Mouse (Mus musculus) cortical plate, adult 2 months (tissue): ENCODE measurements around the gene Lef1. TPM values are rescaled to one million over a fixed set of nuclear protein-coding genes. Genes with fewer than 3 reads are reported as not detected.
A peak's percentile ranks its signal among the peaks of the same experiment; 100 is the strongest.

Experiments
- H3K27ac ChIP-seq: fragments of 200-500 bp; 2 replicates; pipeline ENCODE4 v1.5.1; 2012; ENCODE audit warnings: low read length, control low read depth, inconsistent platforms; ENCODE audit not compliant: insufficient read depth
- H3K4me1 ChIP-seq: fragments of 200-500 bp; 2 replicates; pipeline ENCODE4 v1.6.1; 2011; ENCODE audit warnings: low read length; ENCODE audit not compliant: control insufficient read depth, insufficient read depth
- H3K4me3 ChIP-seq: fragments of 200-500 bp; 2 replicates; pipeline ENCODE4 v1.5.1; 2011; ENCODE audit warnings: mild to moderate bottlenecking, low read length, control low read depth; ENCODE audit not compliant: insufficient read depth
- CTCF ChIP-seq: fragments of 200-500 bp; IDR thresholded peaks from 2 replicates; pipeline ENCODE4 v1.5.1; 2011; ENCODE audit warnings: mild to moderate bottlenecking, control low read depth, low read length; ENCODE audit not compliant: insufficient read depth; ENCODE audit errors: extremely low read depth
- POLR2A ChIP-seq: fragments of 200-500 bp; IDR thresholded peaks from 2 replicates; pipeline ENCODE4 v1.6.1; 2011; ENCODE audit warnings: mild to moderate bottlenecking, low read length, control low read depth; ENCODE audit not compliant: insufficient read depth; ENCODE audit errors: extremely low read depth
- polyA plus RNA-seq: library from polyadenylated mRNA; depleted of rRNA; stranded (reverse); fragments of >200 nt; gene quantifications from 2 replicates; pipeline ENCODE4 v1.2.3, GENCODE M21; 2012; rRNA removed

The Lef1 gene
- 10.1 and 11.0 TPM in 2 replicates for polyA plus RNA-seq

- Histone ChIP-seq H3K4me1 (no peaks in the 10 kb centered on the region), H3K4me3 (peak within 1 kb of the TSS; percentile 40), H3K27ac (peak within 1 kb of the TSS; percentile 39; the same call in 1 of the 2 replicates)
- TF ChIP-seq CTCF = no peak
- no peak for TF ChIP-seq POLR2A
These were observed at the start of gene Lef1 for GRCm38 (mm10) chr3:131110191-131111150. Lef1 (plus strand) TSS chr3:131110471.

- Histone ChIP-seq H3K27ac (no peak overlapping the region), H3K4me3 (no peak overlapping the region), H3K4me1 (no peaks in the 10 kb centered on the region)
- TF ChIP-seq POLR2A (no peak), CTCF (no peak)
These were observed 45.3 kb upstream of the Lef1 start for GRCm38 (mm10) chr3:131065001-131065400.

GRCm38 (mm10) chr3:131066171-131066570 is 44.1 kb upstream of the Lef1 start:
- TF ChIP-seq POLR2A = no peak
- TF ChIP-seq CTCF = no peak
- H3K27ac ChIP-seq = no peak overlapping the region
- H3K4me1 ChIP-seq = no peaks in the 10 kb centered on the region
- H3K4me3 ChIP-seq = no peak overlapping the region

DNA sequence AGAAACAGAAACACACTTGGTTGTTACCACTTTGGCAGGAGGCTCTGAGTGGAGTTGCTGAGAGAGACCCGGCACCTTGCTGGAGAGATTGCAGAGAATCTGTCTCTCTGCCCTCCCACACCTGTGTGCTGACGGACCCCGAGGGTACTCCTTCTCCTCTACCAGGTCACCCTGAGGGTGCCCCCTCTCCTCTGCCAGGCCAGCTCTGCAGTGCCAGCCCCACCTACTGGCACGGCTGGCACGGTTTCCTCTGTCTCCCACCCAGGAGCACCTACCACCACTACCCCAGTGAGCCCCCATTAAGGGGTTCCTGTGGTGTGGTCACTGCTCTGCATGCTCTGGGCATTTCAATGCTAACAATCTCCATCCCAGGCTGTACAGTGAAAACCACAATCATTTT is 42.3 kb upstream of the Lef1 start:
- no peak for TF ChIP-seq POLR2A
- no peak for TF ChIP-seq CTCF
- Histone ChIP-seq H3K4me3 (no peak overlapping the region), H3K4me1 (no peaks in the 10 kb centered on the region), H3K27ac (no peak overlapping the region)

- Histone ChIP-seq H3K4me3 (no peak overlapping the region), H3K27ac (no peak overlapping the region), H3K4me1 (no peaks in the 10 kb centered on the region)
- TF ChIP-seq POLR2A (no peak), CTCF (no peak)
These were observed 40.1 kb upstream of the Lef1 start for GRCm38 (mm10) chr3:131070210-131070609.

GRCm38 (mm10) chr3:131072661-131073060 is 37.6 kb upstream of the Lef1 start:
- TF ChIP-seq CTCF = no peak

DNA sequence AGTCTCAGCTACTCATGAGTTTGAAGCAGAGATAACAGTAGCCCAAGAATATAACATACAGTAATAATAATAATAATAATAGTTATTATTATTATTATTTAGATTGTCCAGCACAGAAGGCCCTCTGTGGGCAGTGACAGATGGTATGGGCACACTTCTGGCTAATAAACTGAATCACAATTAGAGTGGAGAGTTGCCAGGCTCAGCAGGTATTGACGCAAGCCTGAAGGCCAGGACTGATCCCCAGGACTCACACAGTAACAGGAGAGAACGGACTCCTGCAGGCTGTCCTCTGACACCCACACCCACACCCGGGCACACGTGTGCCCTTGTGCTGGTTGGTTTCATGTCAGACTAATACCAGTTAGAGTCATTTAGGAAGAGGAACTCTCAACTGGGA is 36.3 kb upstream of the Lef1 start:
- TF ChIP-seq CTCF = no peak
- no peak for TF ChIP-seq POLR2A
- Histone ChIP-seq H3K27ac (no peak overlapping the region), H3K4me1 (no peaks in the 10 kb centered on the region), H3K4me3 (no peak overlapping the region)

More at GRCm38 (mm10) chr3:131072661-131073060, 37.6 kb upstream of the Lef1 start:
- Histone ChIP-seq H3K4me1 (no peaks in the 10 kb centered on the region), H3K4me3 (no peak overlapping the region), H3K27ac (no peak overlapping the region)

- no peak overlapping the region for H3K27ac ChIP-seq
- TF ChIP-seq POLR2A (no peak), CTCF (no peak)
- H3K4me3 ChIP-seq = no peak overlapping the region
These were observed 32.1 kb upstream of the Lef1 start for GRCm38 (mm10) chr3:131078041-131078621.

DNA sequence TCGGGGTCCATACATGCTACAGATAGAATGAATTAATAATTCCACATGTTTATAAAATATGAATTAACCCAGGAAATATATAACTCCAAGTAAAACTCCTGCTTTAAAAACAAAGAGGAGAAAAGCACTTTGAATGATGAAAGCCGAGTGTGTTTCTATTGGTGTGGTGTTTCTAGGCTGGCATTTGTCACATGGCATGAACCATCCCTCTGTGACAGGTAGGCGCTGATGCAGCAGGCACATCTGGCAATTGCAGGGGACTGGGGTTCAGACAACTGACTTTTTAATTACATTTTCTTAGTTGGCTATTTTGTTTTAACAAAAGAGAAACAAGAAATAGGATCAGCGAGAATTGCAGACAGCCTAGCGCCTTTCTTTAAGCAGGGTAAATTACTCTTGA is 31.6 kb upstream of the Lef1 start:
- Histone ChIP-seq H3K4me3 (no peak overlapping the region), H3K4me1 (no peaks in the 10 kb centered on the region), H3K27ac (no peak overlapping the region)
- TF ChIP-seq CTCF = no peak
- no peak for TF ChIP-seq POLR2A

More at GRCm38 (mm10) chr3:131078041-131078621, 32.1 kb upstream of the Lef1 start:
- no peaks in the 10 kb centered on the region for H3K4me1 ChIP-seq

DNA sequence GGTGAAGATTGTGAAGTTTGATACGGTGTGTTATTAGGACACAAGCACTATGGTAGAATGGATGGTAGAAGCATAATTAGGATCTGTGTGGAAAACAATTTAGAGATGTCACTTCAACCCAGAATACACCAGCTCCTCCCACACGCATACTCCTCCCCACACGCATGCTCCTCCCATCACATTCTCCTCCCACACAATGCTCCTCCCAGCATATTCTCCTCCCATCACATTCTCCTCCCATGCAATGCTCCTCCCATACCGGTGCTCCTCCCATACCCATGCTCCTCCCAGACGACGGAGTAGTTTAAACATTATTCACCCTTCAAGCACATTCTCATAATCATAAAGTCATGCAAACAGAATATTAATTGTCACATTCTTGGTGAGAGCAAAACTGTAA is 26.5 kb upstream of the Lef1 start:
- no peak overlapping the region for H3K27ac ChIP-seq
- H3K4me3 ChIP-seq = no peak overlapping the region
- H3K4me1 ChIP-seq = no peaks in the 10 kb centered on the region
- TF ChIP-seq POLR2A (no peak), CTCF (no peak)
